Mouse (Mus musculus) stomach, embryonic 16.5 days (tissue): ENCODE results near the gene Ctps. TPM values are rescaled to one million over a fixed set of nuclear protein-coding genes. Genes with fewer than 3 reads are reported as not detected.

Experiments
- ATAC-seq: fragments of 200-750 bp; cut with Nextera tagmentation; 2 replicates; pipeline ENCODE4 v1.8.0; 2017; ENCODE audit warnings: moderate number of reproducible peaks, moderate TSS enrichment; ENCODE audit not compliant: insufficient read depth, low FRiP score
- H3K27ac ChIP-seq: fragments of 300-500 bp; sonication (generic); 2 replicates; pipeline ENCODE4 v1.5.1; 2014; ENCODE audit warnings: low read length
- H3K27me3 ChIP-seq: fragments of 300-500 bp; sonication (generic); 2 replicates; pipeline ENCODE4 v1.6.1; 2014; ENCODE audit warnings: low read length, control low read depth, mixed read lengths; ENCODE audit not compliant: control insufficient read depth, insufficient read depth
- H3K36me3 ChIP-seq: fragments of 300-500 bp; sonication (generic); 2 replicates; pipeline ENCODE4 v1.6.1; 2014; ENCODE audit warnings: low read length; ENCODE audit not compliant: control insufficient read depth, insufficient read depth
- H3K4me1 ChIP-seq: fragments of 300-500 bp; sonication (generic); 2 replicates; pipeline ENCODE4 v1.6.1; 2014; ENCODE audit warnings: low read length, control low read depth, mixed read lengths; ENCODE audit not compliant: control insufficient read depth, insufficient read depth
- H3K4me2 ChIP-seq: fragments of 300-500 bp; sonication (generic); 2 replicates; pipeline ENCODE4 v1.6.1; 2014; ENCODE audit warnings: low read depth, low read length, mixed read lengths
- H3K4me3 ChIP-seq: fragments of 300-500 bp; sonication (generic); replicated peaks from 2 replicates; pipeline ENCODE4 v1.5.1; 2014; ENCODE audit warnings: mild to moderate bottlenecking, low read length
- H3K9ac ChIP-seq: fragments of 300-500 bp; sonication (generic); 2 replicates; pipeline ENCODE4 v1.6.1; 2014; ENCODE audit warnings: low read length
- H3K9me3 ChIP-seq: fragments of 300-500 bp; sonication (generic); replicated peaks from 2 replicates; pipeline ENCODE4 v1.6.1; 2016; ENCODE audit warnings: low read length, control low read depth; ENCODE audit not compliant: control insufficient read depth
- WGBS: fragments of 180-500 bp; shearing (Covaris S2); extraction: QIAGEN DNeasy Blood & Tissue Kit; methylation state at CpG from one replicate; pipeline ENCODE4 v1.1.7; 2014; 5-methylcytosine and 5-hydroxymethylcytosine counted together
- polyA plus RNA-seq: library from polyadenylated mRNA; unstranded; fragments of >200 nt; fragmentation: Nextera tagmentation; extraction: Ambion mirVana; gene quantifications from 2 replicates; pipeline ENCODE4 v1.2.1, GENCODE M21; 2015

Ctps gene
- polyA plus RNA-seq, 1 experiment from 2014 or later = 63.8 TPM

DNA sequence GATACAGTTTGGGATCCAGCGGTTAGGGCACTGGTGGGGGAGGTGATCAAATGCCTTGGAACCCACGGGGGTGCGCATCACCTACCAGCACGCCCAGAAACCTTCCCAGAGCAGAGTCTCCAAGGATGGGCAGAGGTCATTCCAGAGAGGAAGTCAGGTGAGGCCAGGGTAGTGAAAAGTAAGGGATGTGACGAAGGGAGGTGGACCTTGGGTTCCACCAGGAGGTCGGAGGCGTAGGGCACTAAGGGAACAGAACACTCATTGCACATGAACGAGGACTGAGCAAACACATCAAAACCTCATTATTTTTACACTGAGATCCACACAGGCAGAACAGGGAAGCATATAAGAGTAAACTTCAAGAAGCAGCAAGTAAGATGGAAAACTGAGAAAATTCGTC, 11.6 kb upstream of the Ctps start:
- no peaks in the 10 kb centered on the region for H3K36me3 ChIP-seq
- H3K4me3 ChIP-seq = no peak overlapping the region
- H3K27ac ChIP-seq = no peak overlapping the region
- no peaks in the 10 kb centered on the region for H3K9me3 ChIP-seq
- no peak overlapping the region for H3K9ac ChIP-seq
- H3K27me3 ChIP-seq = no peaks in the 10 kb centered on the region
- ATAC-seq = no peak
- H3K4me1 ChIP-seq = no peaks in the 10 kb centered on the region
- H3K4me2 ChIP-seq = no peak overlapping the region
- WGBS = 73% methylated on average over 9 of the region's 9 CpGs

DNA sequence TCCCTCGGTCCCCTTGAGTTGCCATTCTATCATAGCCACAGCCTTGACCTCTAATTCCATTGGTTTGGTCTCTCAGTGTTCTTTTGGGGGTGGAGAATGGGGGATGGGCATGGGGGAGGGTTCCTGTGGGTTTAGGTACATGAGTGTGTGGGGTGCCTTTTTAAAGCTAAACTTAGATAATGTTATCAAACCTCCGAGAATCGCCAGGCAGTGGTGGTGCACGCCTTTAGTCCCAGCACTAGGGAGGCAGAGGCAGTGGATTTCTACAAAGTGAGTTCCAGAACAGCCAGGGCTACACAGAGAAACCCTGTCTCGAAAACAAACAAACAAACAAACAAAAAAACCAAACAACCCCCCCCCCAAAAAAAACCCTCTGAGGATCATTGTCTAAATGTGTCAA, 10.8 kb upstream of the Ctps start:
- H3K4me1 ChIP-seq = no peaks in the 10 kb centered on the region
- no peaks in the 10 kb centered on the region for H3K9me3 ChIP-seq
- no peak overlapping the region for H3K4me3 ChIP-seq
- H3K27ac ChIP-seq = no peak overlapping the region
- H3K4me2 ChIP-seq = no peak overlapping the region
- H3K27me3 ChIP-seq = no peaks in the 10 kb centered on the region
- no peak for ATAC-seq
- 66% methylated on average over 5 of the region's 5 CpGs for WGBS
- no peak overlapping the region for H3K9ac ChIP-seq
- H3K36me3 ChIP-seq = no peaks in the 10 kb centered on the region

DNA sequence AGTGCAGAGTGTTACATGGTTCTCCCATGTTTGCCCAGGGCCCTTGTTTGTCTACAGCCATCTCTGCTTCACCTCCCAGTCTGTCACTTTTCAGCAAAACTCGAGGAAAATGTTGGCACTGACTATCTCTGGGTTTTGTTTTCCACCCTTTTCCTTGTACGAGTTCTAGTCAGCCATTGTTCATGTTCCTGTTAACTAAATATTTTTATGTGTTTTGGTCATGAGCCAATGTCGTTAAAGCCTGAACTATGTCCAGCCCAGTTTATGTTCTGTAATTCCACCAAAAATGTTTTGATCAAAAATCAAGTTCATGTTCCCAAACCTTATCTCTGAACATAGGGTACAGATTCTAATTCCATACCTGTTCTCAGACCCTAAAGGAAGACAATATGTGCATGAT, 1.6 kb upstream of the Ctps start:
- Histone ChIP-seq H3K9me3 (no peaks in the 10 kb centered on the region), H3K4me2 (no peak overlapping the region), H3K27ac (no peak overlapping the region), H3K4me3 (no peak overlapping the region), H3K9ac (no peak overlapping the region), H3K27me3 (no peaks in the 10 kb centered on the region), H3K4me1 (peaks cover 17% of the 10 kb centered on the region), H3K36me3 (no peaks in the 10 kb centered on the region)
- ATAC-seq = no peak
- 44% methylated on average over 3 of the region's 3 CpGs for WGBS

DNA sequence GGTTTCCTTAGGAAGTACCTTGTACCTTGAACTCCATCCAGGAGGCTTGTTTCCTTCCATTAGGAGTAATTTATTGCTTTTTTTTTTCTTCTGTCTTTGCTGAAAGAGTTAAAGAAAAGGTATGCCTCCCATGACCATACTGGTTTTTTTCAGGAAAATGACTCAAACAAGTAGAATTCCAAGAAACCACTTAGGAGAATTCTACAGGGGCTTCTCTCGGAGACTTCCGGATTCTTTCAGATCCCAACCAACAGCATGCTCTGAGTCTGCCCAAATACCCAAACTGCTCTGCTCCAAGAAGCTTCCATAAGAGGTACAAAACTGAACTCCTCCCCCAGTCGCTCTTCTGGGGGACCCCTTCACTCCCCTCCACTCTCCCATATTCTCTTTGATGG, 991 bp upstream of the Ctps start:
- H3K9me3 ChIP-seq = no peaks in the 10 kb centered on the region
- 55% methylated on average over 3 of the region's 3 CpGs for WGBS
- H3K36me3 ChIP-seq = no peaks in the 10 kb centered on the region
- no peak for ATAC-seq
- H3K27me3 ChIP-seq = no peaks in the 10 kb centered on the region
- peak overlapping the region; percentile 90 for H3K4me3 ChIP-seq
- peak overlapping the region; percentile 57 for H3K4me2 ChIP-seq
- no peak overlapping the region for H3K9ac ChIP-seq
- peaks cover 17% of the 10 kb centered on the region for H3K4me1 ChIP-seq
- 0 out of 2 replicates have a peak overlapping the region, but pooled peaks have one; percentile 50 for H3K27ac ChIP-seq

DNA sequence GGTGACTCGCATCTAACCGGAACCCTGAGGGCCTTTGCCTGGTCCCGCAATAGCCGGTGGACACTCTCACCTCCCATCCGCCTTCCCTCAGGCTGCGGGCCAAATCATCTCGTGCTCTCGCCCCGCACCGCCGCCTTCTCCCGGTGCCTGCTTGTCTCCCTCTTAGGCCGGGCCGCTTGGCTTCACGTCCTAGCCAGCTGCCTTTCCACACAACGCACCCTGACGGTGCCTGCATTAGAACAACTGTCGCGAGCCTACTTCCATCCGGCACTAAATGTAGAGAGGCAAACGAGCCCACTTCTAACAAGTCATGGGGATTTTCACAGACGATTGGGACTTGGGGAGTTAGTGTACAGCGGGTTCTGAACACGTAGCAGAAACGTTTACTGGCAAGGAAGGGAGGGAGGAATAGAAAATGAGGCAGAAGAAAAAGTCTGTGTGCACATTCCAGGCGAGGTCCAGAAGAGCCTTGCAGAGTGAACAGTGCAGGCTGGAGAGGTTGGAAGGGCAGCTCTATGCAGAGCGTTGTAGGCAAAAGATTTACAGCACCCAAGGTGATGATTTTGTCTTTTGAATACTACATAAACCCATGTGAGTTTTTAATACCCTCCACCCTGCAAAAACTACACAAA, 478 bp upstream of the Ctps start:
- Histone ChIP-seq H3K9me3 (no peaks in the 10 kb centered on the region), H3K27ac (peak overlapping the region; percentile 89), H3K9ac (peak overlapping the region; percentile 80), H3K4me3 (peak overlapping the region; percentile 90), H3K27me3 (no peaks in the 10 kb centered on the region), H3K4me2 (peak overlapping the region; percentile 57), H3K36me3 (no peaks in the 10 kb centered on the region), H3K4me1 (peaks cover 17% of the 10 kb centered on the region)
- ATAC-seq = peak; percentile 58
- under 1% methylated on average over 27 of the region's 27 CpGs for WGBS

DNA sequence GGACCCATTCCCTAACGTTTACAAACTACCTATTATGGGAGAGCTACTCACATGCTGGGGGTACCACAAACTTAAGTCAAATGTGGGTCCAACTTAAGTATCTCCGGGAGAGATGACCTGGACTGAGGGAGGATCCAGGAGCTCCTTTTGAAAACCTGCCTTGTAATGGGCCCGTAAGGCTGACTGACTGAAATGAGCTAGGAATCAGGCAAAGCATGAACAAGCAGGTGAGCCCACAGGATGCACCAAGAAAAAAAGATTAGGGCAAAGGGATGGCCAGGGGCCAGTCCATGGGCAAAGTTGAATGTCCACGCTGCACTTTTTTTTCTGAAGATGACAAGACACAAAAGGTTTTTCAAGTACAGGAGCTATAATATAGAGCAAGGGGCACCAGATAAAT, 1.1 kb downstream of the Ctps start:
- Histone ChIP-seq H3K4me2 (peak overlapping the region; percentile 85), H3K27ac (peak overlapping the region; percentile 89), H3K27me3 (no peaks in the 10 kb centered on the region), H3K4me1 (peaks cover 17% of the 10 kb centered on the region), H3K36me3 (no peaks in the 10 kb centered on the region), H3K9ac (peak overlapping the region; percentile 94), H3K4me3 (peak overlapping the region; percentile 90), H3K9me3 (no peaks in the 10 kb centered on the region)
- WGBS = 5% methylated on average over 4 of the region's 4 CpGs
- no peak for ATAC-seq

DNA sequence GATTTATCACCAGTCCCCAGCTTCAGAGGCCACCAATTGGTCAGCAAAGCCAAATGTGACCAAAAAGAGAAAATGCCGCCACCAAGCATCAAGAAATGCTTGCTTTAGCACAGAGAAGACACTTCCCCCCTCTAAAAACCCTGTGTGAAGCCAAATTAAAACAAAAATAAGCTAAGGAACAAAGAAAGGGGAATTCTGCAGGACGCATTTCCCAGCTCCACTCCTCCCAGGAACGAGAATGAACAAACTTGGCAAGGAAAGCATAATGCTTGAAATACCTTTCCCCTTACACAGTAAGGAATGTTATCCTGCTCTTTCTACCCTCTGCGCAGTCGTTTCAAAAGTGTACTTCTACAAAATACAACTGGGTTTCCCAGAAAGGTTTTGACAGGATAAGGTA, 2.1 kb downstream of the Ctps start:
- H3K9me3 ChIP-seq = no peaks in the 10 kb centered on the region
- no peaks in the 10 kb centered on the region for H3K36me3 ChIP-seq
- peak overlapping the region; percentile 85 for H3K4me2 ChIP-seq
- H3K27ac ChIP-seq = peak overlapping the region; percentile 76
- peaks cover 17% of the 10 kb centered on the region for H3K4me1 ChIP-seq
- peak overlapping the region; percentile 27 for H3K4me3 ChIP-seq
- no peak for ATAC-seq
- WGBS = 21% methylated on average over 5 of the region's 5 CpGs
- no peaks in the 10 kb centered on the region for H3K27me3 ChIP-seq
- H3K9ac ChIP-seq = 0 out of 2 replicates have a peak overlapping the region, but pooled peaks have one; percentile 29

DNA sequence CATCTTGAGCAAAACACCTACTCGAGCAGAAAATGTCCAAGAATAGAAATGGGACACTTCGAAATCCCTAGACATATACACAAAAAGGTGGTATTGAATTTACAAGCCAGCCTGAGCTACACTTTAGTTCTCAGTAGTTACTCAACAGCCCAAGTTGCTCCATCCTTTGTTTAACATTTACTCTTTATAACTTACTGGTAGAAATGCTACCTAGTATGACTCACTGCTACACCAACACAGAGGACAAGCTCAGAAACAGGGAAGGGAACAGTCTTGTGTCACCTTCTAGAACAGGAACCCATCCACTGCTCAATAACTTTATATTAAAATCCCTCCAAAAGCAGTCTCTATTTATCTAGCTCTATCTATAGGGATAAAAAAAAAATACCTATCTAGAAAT, 4.3 kb downstream of the Ctps start:
- Histone ChIP-seq H3K9me3 (no peaks in the 10 kb centered on the region), H3K36me3 (no peaks in the 10 kb centered on the region), H3K27me3 (no peaks in the 10 kb centered on the region), H3K4me3 (no peak overlapping the region), H3K4me1 (peaks cover 14% of the 10 kb centered on the region), H3K27ac (no peak overlapping the region), H3K4me2 (no peak overlapping the region), H3K9ac (no peak overlapping the region)
- no peak for ATAC-seq
- WGBS = 88% methylated on average over 2 of the region's 2 CpGs

DNA sequence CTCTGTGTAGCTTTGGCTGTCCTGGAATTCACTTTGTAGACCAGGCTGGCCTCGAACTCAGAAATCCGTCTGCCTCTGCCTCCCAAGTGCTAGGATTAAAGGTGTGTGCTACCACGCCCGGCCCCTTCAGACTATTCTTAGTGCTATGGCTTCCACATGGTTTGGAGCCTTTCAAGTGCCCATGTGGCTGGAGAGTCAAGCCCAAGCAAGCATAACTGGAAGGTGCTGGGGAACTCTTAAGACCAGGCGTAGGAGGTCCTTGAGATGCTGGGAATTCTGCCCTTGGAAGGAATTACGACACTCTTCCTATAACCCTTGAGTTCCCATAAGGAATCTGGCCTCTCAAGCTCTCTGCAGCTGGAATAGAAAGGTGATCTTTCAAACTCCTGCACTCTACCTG, 13.5 kb downstream of the Ctps start:
- H3K9me3 ChIP-seq = no peaks in the 10 kb centered on the region
- H3K4me2 ChIP-seq = no peak overlapping the region
- no peak for ATAC-seq
- H3K9ac ChIP-seq = no peak overlapping the region
- H3K4me1 ChIP-seq = no peaks in the 10 kb centered on the region
- H3K27ac ChIP-seq = no peak overlapping the region
- peaks cover 12% of the 10 kb centered on the region for H3K36me3 ChIP-seq
- no peak overlapping the region for H3K4me3 ChIP-seq
- no peaks in the 10 kb centered on the region for H3K27me3 ChIP-seq
- 88% methylated on average over 6 of the region's 6 CpGs for WGBS
